Mouse (Mus musculus): ENCODE measurements around the gene Atad1.

DNA sequence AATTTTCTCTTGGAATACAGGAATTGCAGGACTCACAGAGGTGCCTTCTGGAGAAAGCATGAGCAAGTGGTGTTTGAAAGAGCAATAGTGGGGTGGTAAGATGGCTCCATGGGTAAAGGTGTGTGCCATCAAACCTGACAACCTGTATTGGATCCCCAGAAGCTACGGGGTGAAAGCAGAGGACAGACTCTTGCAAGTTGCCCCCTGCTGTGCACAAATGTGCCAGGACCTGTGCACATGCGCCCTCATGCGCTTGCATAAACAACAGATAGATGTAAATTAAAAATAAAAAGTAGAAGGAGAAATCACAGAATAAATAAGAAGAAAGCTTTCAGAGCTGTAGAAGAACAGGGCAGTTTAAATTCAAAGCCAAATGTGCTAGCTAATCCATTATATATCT lies 13.8 kb upstream of the Atad1 start:
- TF ChIP-seq CTCF (IDR thresholded peaks at IDR 0.05; ENCODE audit: control insufficient read depth, insufficient read depth, insufficient read length), result no peak
- no peak for TF ChIP-seq MYOG (IDR thresholded peaks at IDR 0.05; ENCODE audit: control insufficient read depth, extremely low read depth, insufficient read length)
- TF ChIP-seq MYOD1 (IDR thresholded peaks at IDR 0.05; ENCODE audit: control insufficient read depth, insufficient read length, low read depth), result no peak
- no peak for TF ChIP-seq USF1 (IDR thresholded peaks at IDR 0.05; ENCODE audit: low read depth)
- TF ChIP-seq CEBPB (IDR thresholded peaks at IDR 0.05; ENCODE audit: low read depth), result no peak

All from C2C12 (cell line).